Mouse (Mus musculus) mouse trophoblast stem cell (cell line): ENCODE data around the gene Ntn1.

Source experiments
- in situ Hi-C, 2 experiments: fragments of 300-500 bp; cut with MseI, MboI; formaldehyde crosslinking; loops; 2 replicates in 1 of 2; 3 replicates in 1 of 2; pipeline ENCODE4 v1.15.1; 2025

Gene Ntn1

GRCm38 (mm10) chr11:68384592-68385020 lies 16.0 kb downstream of the Ntn1 start:
- in situ Hi-C loops, result no loop called here

- in situ Hi-C loops, result no loop called here
These were observed 16.5 kb downstream of the Ntn1 start for GRCm38 (mm10) chr11:68384131-68384530.

GRCm38 (mm10) chr11:68383519-68383918 lies 17.1 kb downstream of the Ntn1 start:
- in situ Hi-C loops, result no loop called here

GRCm38 (mm10) chr11:68381833-68382232 lies 18.8 kb downstream of the Ntn1 start:
- in situ Hi-C loops, result no loop called here

GRCm38 (mm10) chr11:68381318-68381717 lies 19.3 kb downstream of the Ntn1 start:
- in situ Hi-C loops, result no loop called here

GRCm38 (mm10) chr11:68378946-68379764 lies 21.5 kb downstream of the Ntn1 start:
- in situ Hi-C loops, result no loop called here

GRCm38 (mm10) chr11:68378419-68378818 lies 22.2 kb downstream of the Ntn1 start:
- in situ Hi-C loops, result no loop called here

GRCm38 (mm10) chr11:68373105-68373504 lies 27.5 kb downstream of the Ntn1 start:
- in situ Hi-C loops, result no loop called here

GRCm38 (mm10) chr11:68371609-68372008 lies 29.0 kb downstream of the Ntn1 start:
- in situ Hi-C loops, result no loop called here

- in situ Hi-C loops, result no loop called here
These were observed 43.7 kb downstream of the Ntn1 start for GRCm38 (mm10) chr11:68356901-68357300.

- in situ Hi-C loops, result no loop called here
These were observed 45.1 kb downstream of the Ntn1 start for GRCm38 (mm10) chr11:68355561-68355960.

GRCm38 (mm10) chr11:68354848-68355247 lies 45.8 kb downstream of the Ntn1 start:
- in situ Hi-C loops, result no loop called here

- in situ Hi-C loops, result no loop called here
These were observed 48.4 kb downstream of the Ntn1 start for GRCm38 (mm10) chr11:68352236-68352635.

GRCm38 (mm10) chr11:68348851-68349250 lies 51.8 kb downstream of the Ntn1 start:
- in situ Hi-C loops, result no loop called here

GRCm38 (mm10) chr11:68348083-68348482 lies 52.5 kb downstream of the Ntn1 start:
- in situ Hi-C loops, result no loop called here

GRCm38 (mm10) chr11:68347508-68347907 lies 53.1 kb downstream of the Ntn1 start:
- in situ Hi-C loops, result no loop called here

- in situ Hi-C loops, result no loop called here
These were observed 54.5 kb downstream of the Ntn1 start for GRCm38 (mm10) chr11:68346099-68346498.

- in situ Hi-C loops, result no loop called here
These were observed 56.4 kb downstream of the Ntn1 start for GRCm38 (mm10) chr11:68344221-68344620.

GRCm38 (mm10) chr11:68342761-68343160 lies 57.9 kb downstream of the Ntn1 start:
- in situ Hi-C loops, result no loop called here

- in situ Hi-C loops, result no loop called here
These were observed 58.6 kb downstream of the Ntn1 start for GRCm38 (mm10) chr11:68342003-68342400.

- in situ Hi-C loops, result no loop called here
These were observed 59.3 kb downstream of the Ntn1 start for GRCm38 (mm10) chr11:68341111-68342002.

- in situ Hi-C loops, result no loop called here
These were observed 60.3 kb downstream of the Ntn1 start for GRCm38 (mm10) chr11:68340366-68340765.

- in situ Hi-C loops, result no loop called here
These were observed 60.8 kb downstream of the Ntn1 start for GRCm38 (mm10) chr11:68339856-68340255.
